Mouse (Mus musculus) G1E-ER4 (cell line): ENCODE measurements around the gene Hnrnpa3. TPM values are rescaled to one million over a fixed set of nuclear protein-coding genes. Genes with fewer than 3 reads are reported as not detected.

Experiments used
- GATA1 ChIP-seq: IDR thresholded peaks from one replicate; pipeline ENCODE4 v1.8.0; 2012; ENCODE audit warnings: low read length, inconsistent platforms
- polyA plus RNA-seq: library from polyadenylated mRNA; stranded (reverse); fragments of >175 nt; gene quantifications from 2 replicates; pipeline ENCODE4 v1.2.3, GENCODE M21; 2012

Gene Hnrnpa3
- polyA plus RNA-seq, 1 experiment, result 253 TPM

- TF ChIP-seq GATA1, result no peak
Observed at GRCm38 (mm10) chr2:75691316-75691715, 32.3 kb downstream of the Hnrnpa3 start.

GRCm38 (mm10) chr2:75692369-75692768, 33.3 kb downstream of the Hnrnpa3 start:
- TF ChIP-seq GATA1, result no peak

GRCm38 (mm10) chr2:75695676-75696350, 36.8 kb downstream of the Hnrnpa3 start:
- no peak for TF ChIP-seq GATA1

GRCm38 (mm10) chr2:75696371-75696770, 37.3 kb downstream of the Hnrnpa3 start:
- TF ChIP-seq GATA1, result no peak

- TF ChIP-seq GATA1, result no peak
Observed at GRCm38 (mm10) chr2:75697222-75697621, 38.2 kb downstream of the Hnrnpa3 start.

- no peak for TF ChIP-seq GATA1
Observed at GRCm38 (mm10) chr2:75698007-75698406, 38.9 kb downstream of the Hnrnpa3 start.

GRCm38 (mm10) chr2:75698874-75699273, 39.8 kb downstream of the Hnrnpa3 start:
- TF ChIP-seq GATA1, result no peak

- no peak for TF ChIP-seq GATA1
Observed at GRCm38 (mm10) chr2:75700543-75700942, 41.5 kb downstream of the Hnrnpa3 start.

GRCm38 (mm10) chr2:75701207-75701606, 42.1 kb downstream of the Hnrnpa3 start:
- no peak for TF ChIP-seq GATA1

GRCm38 (mm10) chr2:75701822-75702587, 42.9 kb downstream of the Hnrnpa3 start:
- TF ChIP-seq GATA1, result no peak

GRCm38 (mm10) chr2:75702588-75702976, 43.5 kb downstream of the Hnrnpa3 start:
- TF ChIP-seq GATA1, result no peak

GRCm38 (mm10) chr2:75703375-75704181, 44.5 kb downstream of the Hnrnpa3 start:
- no peak for TF ChIP-seq GATA1

- peak; percentile 36 for TF ChIP-seq GATA1
Observed at GRCm38 (mm10) chr2:75704234-75705161, 45.4 kb downstream of the Hnrnpa3 start, which contains the start of gene Nfe2l2. Gene Nfe2l2, minus strand, starts transcription at chr2:75704641.

- no peak for TF ChIP-seq GATA1
Observed at GRCm38 (mm10) chr2:75705162-75705752, 46.2 kb downstream of the Hnrnpa3 start.

- no peak for TF ChIP-seq GATA1
Observed at GRCm38 (mm10) chr2:75706435-75706834, 47.4 kb downstream of the Hnrnpa3 start.

GRCm38 (mm10) chr2:75707420-75707819, 48.4 kb downstream of the Hnrnpa3 start:
- TF ChIP-seq GATA1, result no peak
